Mouse (Mus musculus): Measurements from ENCODE around the gene I830077J02Rik.

GRCm38 (mm10) chr3:105931095-105931494 is 1.4 kb downstream of the I830077J02Rik start:
- TF ChIP-seq CTCF (IDR thresholded peaks at IDR 0.05; ENCODE audit: low read depth) (no peak), EP300 (IDR thresholded peaks at IDR 0.05; ENCODE audit: low read depth) (no peak)
